Mouse (Mus musculus) spleen, adult 2 months (tissue): ENCODE measurements around the gene Prpf3.

ENCODE experiments used
- CTCF ChIP-seq: fragments of 200-500 bp; IDR thresholded peaks from 2 replicates; pipeline ENCODE4 v1.5.1; 2011; ENCODE audit warnings: mild to moderate bottlenecking, inconsistent platforms; ENCODE audit not compliant: insufficient read depth, insufficient read length, insufficient replicate concordance; ENCODE audit errors: extremely low read depth
- POLR2A ChIP-seq: fragments of 200-500 bp; IDR thresholded peaks from 2 replicates; pipeline ENCODE4 v1.6.1; 2011; ENCODE audit warnings: low read depth, low read length, inconsistent platforms

DNA sequence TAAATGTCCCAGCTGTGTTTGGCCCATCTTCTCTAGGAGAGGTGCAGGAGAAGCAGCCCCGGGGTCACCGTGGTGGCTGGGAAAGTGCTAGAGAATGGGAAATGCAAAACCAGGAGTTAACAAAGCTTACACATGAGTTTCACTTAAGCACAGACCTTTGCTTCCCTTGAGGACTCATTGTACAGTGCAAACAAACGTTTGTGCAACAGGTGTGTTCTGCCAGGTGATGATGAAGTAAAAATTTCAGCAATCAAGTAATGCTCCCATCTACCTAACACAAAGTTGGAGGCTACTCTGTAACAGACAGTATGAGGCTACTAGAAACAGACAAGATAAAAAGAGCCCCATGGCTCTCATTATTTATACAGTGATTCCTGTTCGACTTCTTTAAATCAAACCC lies 23.4 kb upstream of the Prpf3 start:
- no peak for TF ChIP-seq CTCF
- TF ChIP-seq POLR2A = no peak
